Mouse (Mus musculus) midbrain, embryonic 11.5 days (tissue): ENCODE results near the gene Setd5. TPM values are rescaled to one million over a fixed set of nuclear protein-coding genes. Genes with fewer than 3 reads are reported as not detected.

Source experiments
- ATAC-seq: fragments of 200-750 bp; cut with Nextera tagmentation; 2 replicates; pipeline ENCODE4 v1.8.0; 2017; ENCODE audit warnings: moderate TSS enrichment, moderate library complexity; ENCODE audit not compliant: low FRiP score
- DNase-seq: peaks from one replicate; pipeline ENCODE4 v3.0.0; 2015; ENCODE audit warnings: low spot score; ENCODE audit errors: missing footprints
- H3K27ac ChIP-seq: fragments of 300-500 bp; sonication (generic); 2 replicates; pipeline ENCODE4 v1.5.1; 2014; ENCODE audit warnings: low read depth, low read length
- H3K27me3 ChIP-seq: fragments of 300-500 bp; sonication (generic); 2 replicates; pipeline ENCODE4 v1.6.1; 2014; ENCODE audit warnings: mild to moderate bottlenecking, low read length, moderate library complexity, mixed read lengths; ENCODE audit not compliant: control insufficient read depth, insufficient read depth
- H3K36me3 ChIP-seq: fragments of 300-500 bp; sonication (generic); 2 replicates; pipeline ENCODE4 v1.6.1; 2014; ENCODE audit warnings: mild to moderate bottlenecking, low read length, moderate library complexity, mixed read lengths; ENCODE audit not compliant: control insufficient read depth, insufficient read depth
- H3K4me1 ChIP-seq: fragments of 300-500 bp; sonication (generic); 2 replicates; pipeline ENCODE4 v1.6.1; 2014; ENCODE audit warnings: low read length; ENCODE audit not compliant: control insufficient read depth, insufficient read depth
- H3K4me2 ChIP-seq: fragments of 300-500 bp; sonication (generic); 2 replicates; pipeline ENCODE4 v1.6.1; 2014; ENCODE audit warnings: mild to moderate bottlenecking, moderate library complexity
- H3K4me3 ChIP-seq: fragments of 300-500 bp; sonication (generic); 2 replicates; pipeline ENCODE4 v1.5.1; 2014; ENCODE audit warnings: low read depth, low read length
- H3K9ac ChIP-seq: fragments of 300-500 bp; sonication (generic); 2 replicates; pipeline ENCODE4 v1.6.1; 2014; ENCODE audit warnings: low read length
- H3K9me3 ChIP-seq: fragments of 300-500 bp; sonication (generic); 2 replicates; pipeline ENCODE4 v1.6.1; 2016; ENCODE audit warnings: low read length; ENCODE audit not compliant: control insufficient read depth
- WGBS: fragments of 180-500 bp; shearing (Covaris S2); extraction: QIAGEN DNeasy Blood & Tissue Kit; methylation state at CpG from one replicate; pipeline ENCODE4 v1.1.7; 2014; 5-methylcytosine and 5-hydroxymethylcytosine counted together
- polyA plus RNA-seq: library from polyadenylated mRNA; unstranded; fragments of >200 nt; fragmentation: Nextera tagmentation; extraction: Ambion mirVana; gene quantifications from 2 replicates; pipeline ENCODE4 v1.2.1, GENCODE M21; 2014

The Setd5 gene
- 75.0 and 75.5 TPM in 2 replicates for polyA plus RNA-seq

GRCm38 (mm10) chr6:113076686-113077516, at the start of gene Setd5:
Gene Setd5, plus strand, starts transcription at chr6:113077365.
- H3K4me1 ChIP-seq: peaks cover 28% of the 10 kb centered on the region
- peak within 1 kb of the TSS; percentile 99 for H3K4me3 ChIP-seq
- H3K27me3 ChIP-seq: no peaks in the 10 kb centered on the region
- DNase-seq (peak; percentile 100), ATAC-seq (peak; percentile 94)
- no peaks in the 10 kb centered on the region for H3K36me3 ChIP-seq
- no peaks in the 10 kb centered on the region for H3K9me3 ChIP-seq
- H3K27ac ChIP-seq: peak within 1 kb of the TSS; percentile 100
- peak within 1 kb of the TSS; percentile 99 for H3K9ac ChIP-seq
- H3K4me2 ChIP-seq: peak within 1 kb of the TSS; percentile 94
- WGBS: under 1% methylated on average over 60 of the region's 91 CpGs

- Histone ChIP-seq H3K27me3 (no peaks in the 10 kb centered on the region), H3K4me2 (no peak overlapping the region), H3K36me3 (no peaks in the 10 kb centered on the region), H3K4me1 (peaks cover 20% of the 10 kb centered on the region), H3K4me3 (no peak overlapping the region), H3K9me3 (no peaks in the 10 kb centered on the region), H3K27ac (no peak overlapping the region), H3K9ac (no peak overlapping the region)
- DNase-seq: no peak
- WGBS: 2% methylated on average over 2 of the region's 2 CpGs
- ATAC-seq: peak; percentile 76
Observed at GRCm38 (mm10) chr6:113027446-113027845, 49.7 kb upstream of the Setd5 start.

GRCm38 (mm10) chr6:113029006-113029405, 48.2 kb upstream of the Setd5 start:
- H3K9ac ChIP-seq: no peak overlapping the region
- H3K27ac ChIP-seq: no peak overlapping the region
- H3K4me2 ChIP-seq: no peak overlapping the region
- no peaks in the 10 kb centered on the region for H3K27me3 ChIP-seq
- H3K36me3 ChIP-seq: no peaks in the 10 kb centered on the region
- peaks cover 20% of the 10 kb centered on the region for H3K4me1 ChIP-seq
- ATAC-seq (no peak), DNase-seq (no peak)
- H3K4me3 ChIP-seq: no peak overlapping the region
- H3K9me3 ChIP-seq: no peaks in the 10 kb centered on the region
- WGBS: 80% methylated on average over 3 of the region's 3 CpGs

- no peak overlapping the region for H3K9ac ChIP-seq
Observed at GRCm38 (mm10) chr6:113030553-113030952, 46.6 kb upstream of the Setd5 start.

GRCm38 (mm10) chr6:113030970-113031660, 46.0 kb upstream of the Setd5 start:
- 83% methylated on average over 10 of the region's 10 CpGs for WGBS
- ATAC-seq (no peak), DNase-seq (peak; percentile 69)
- Histone ChIP-seq H3K9me3 (no peaks in the 10 kb centered on the region), H3K4me3 (no peak overlapping the region), H3K27me3 (no peaks in the 10 kb centered on the region), H3K4me2 (no peak overlapping the region), H3K36me3 (no peaks in the 10 kb centered on the region), H3K27ac (no peak overlapping the region), H3K4me1 (peaks cover 5% of the 10 kb centered on the region; the same call in 1 of the 2 replicates), H3K9ac (no peak overlapping the region)

More at GRCm38 (mm10) chr6:113030553-113030952, 46.6 kb upstream of the Setd5 start:
- Histone ChIP-seq H3K27me3 (no peaks in the 10 kb centered on the region), H3K4me3 (no peak overlapping the region), H3K4me2 (no peak overlapping the region), H3K4me1 (peaks cover 11% of the 10 kb centered on the region), H3K9me3 (no peaks in the 10 kb centered on the region), H3K27ac (no peak overlapping the region), H3K36me3 (no peaks in the 10 kb centered on the region)
- WGBS: 91% methylated on average over 3 of the region's 3 CpGs
- ATAC-seq: no peak
- DNase-seq: no peak

- WGBS: 78% methylated on average over 3 of the region's 3 CpGs
- peaks cover 2% of the 10 kb centered on the region; the same call in 1 of the 2 replicates for H3K4me1 ChIP-seq
- no peak overlapping the region for H3K9ac ChIP-seq
- H3K4me2 ChIP-seq: no peak overlapping the region
- no peak for ATAC-seq
- no peak overlapping the region for H3K4me3 ChIP-seq
- no peaks in the 10 kb centered on the region for H3K36me3 ChIP-seq
- peak; percentile 67 for DNase-seq
- no peak overlapping the region for H3K27ac ChIP-seq
- H3K27me3 ChIP-seq: no peaks in the 10 kb centered on the region
- H3K9me3 ChIP-seq: no peaks in the 10 kb centered on the region
Observed at GRCm38 (mm10) chr6:113032121-113032520, 45.0 kb upstream of the Setd5 start.

DNA sequence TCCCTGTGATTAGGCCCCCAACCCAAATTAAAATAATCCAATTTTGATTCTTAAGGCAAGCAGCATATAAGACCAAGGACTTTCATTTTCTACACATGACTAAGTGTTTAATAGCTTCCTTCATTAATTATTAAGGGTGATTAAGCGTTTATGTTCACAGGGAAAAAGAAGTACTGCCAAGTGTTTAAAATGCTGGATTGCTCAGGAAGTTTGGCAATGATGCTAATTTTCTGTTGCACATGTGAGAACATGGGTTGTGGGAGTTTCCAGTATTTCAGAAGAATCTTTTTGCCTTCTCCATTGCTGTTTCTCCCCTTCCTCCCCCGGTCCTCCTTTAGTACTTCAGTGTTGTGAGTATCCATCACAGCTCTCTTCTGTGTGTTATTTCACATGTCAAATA, 44.0 kb upstream of the Setd5 start:
- DNase-seq (peak; percentile 62), ATAC-seq (no peak)
- no peak overlapping the region for H3K4me2 ChIP-seq
- 92% methylated on average over 2 of the region's 2 CpGs for WGBS
- H3K4me3 ChIP-seq: no peak overlapping the region
- no peaks in the 10 kb centered on the region for H3K9me3 ChIP-seq
- no peaks in the 10 kb centered on the region for H3K36me3 ChIP-seq
- no peaks in the 10 kb centered on the region for H3K27me3 ChIP-seq
- H3K9ac ChIP-seq: no peak overlapping the region
- peaks cover 4% of the 10 kb centered on the region; the same call in 1 of the 2 replicates for H3K4me1 ChIP-seq
- no peak overlapping the region for H3K27ac ChIP-seq

DNA sequence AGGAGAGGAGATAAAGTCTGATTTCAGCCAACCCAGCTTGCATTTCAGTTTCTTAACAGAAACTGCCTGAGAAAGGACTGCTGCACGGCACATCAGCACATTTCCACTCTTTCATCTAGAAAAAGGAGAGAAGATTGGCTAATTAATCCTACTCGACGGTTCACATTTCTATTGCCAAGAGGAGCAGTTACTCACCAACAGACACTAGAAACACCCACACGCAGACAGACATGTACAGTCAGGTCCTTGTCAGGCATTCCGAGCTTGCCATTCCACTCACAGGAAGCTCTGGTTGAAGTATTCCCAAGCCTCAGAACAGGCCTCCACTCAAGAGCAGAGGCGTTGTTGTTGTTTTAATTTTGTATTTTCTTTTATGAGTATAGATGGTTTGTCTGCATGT, 42.7 kb upstream of the Setd5 start:
- 91% methylated on average over 6 of the region's 6 CpGs for WGBS
- DNase-seq (peak; percentile 77), ATAC-seq (no peak)
- Histone ChIP-seq H3K4me3 (no peak overlapping the region), H3K4me2 (no peak overlapping the region), H3K4me1 (peaks cover 8% of the 10 kb centered on the region; the same call in 1 of the 2 replicates), H3K9me3 (no peaks in the 10 kb centered on the region), H3K36me3 (no peaks in the 10 kb centered on the region), H3K27me3 (no peaks in the 10 kb centered on the region), H3K27ac (no peak overlapping the region), H3K9ac (no peak overlapping the region)
